Comparison of ENCODE assay signal across 16 mouse cellular contexts in the genomic region with DNA sequence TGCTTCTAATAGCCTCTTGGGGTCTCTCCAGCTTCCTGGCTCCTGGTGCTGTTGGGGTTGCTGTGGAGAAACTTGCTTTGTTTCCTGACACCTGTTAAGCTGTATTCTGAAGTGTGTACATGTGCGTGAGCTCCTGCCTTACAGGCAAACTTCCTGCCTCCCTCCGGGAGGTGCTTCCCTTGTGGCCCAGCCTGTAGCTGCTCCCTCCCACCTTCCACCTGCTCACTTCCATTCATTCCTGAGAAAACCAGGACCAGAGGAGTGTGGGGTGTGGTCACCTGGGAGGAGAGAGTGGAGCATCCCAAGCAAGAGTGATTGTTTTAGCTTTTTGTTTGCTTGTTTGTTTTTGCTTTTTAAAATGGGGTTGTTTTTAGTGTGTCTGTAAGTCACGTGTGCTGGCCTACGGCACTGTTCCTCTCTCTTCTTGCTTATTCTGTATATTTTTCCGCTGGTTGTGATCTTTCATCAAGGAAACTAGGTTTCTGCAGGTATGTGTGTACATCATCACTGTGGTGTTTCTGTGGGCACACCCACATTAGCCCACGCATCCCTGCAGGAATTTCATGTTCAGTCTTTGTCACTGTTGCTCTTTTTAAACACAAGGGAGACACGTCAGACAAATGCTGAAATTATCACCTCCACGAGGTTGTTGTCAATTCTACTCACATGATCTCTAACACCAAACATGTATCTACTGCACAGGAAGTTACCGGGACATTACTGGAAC. TPM values are rescaled to one million over a fixed set of nuclear protein-coding genes. Genes with fewer than 3 reads are reported as not detected.
DNase-seq lines count a peak whose midpoint lies in the region; ATAC-seq and TF ChIP-seq lines count a peak whose summit lies in the region.
"Had no signal": no experiment of that assay in that cellular context is flagged by ENCODE, and none has a peak within 500 bp of the region (broad histone marks: within the 10 kb centered on the region; RNA-seq: fewer than 3 reads in every experiment).

No protein-coding gene starts in this region.

- H3K36me3 ChIP-seq in forebrain, postnatal 0 days (ENCODE audit: insufficient read depth), result no peaks in the 10 kb centered on the region
- no peaks in the 10 kb centered on the region for H3K36me3 ChIP-seq in neural tube, embryonic 14.5 days (ENCODE audit: control insufficient read depth, insufficient read depth, low read length)
- H3K36me3 ChIP-seq: G1E; kidney, embryonic 15.5 days had no signal

- no peak for DNase-seq in frontal cortex, postnatal 36 days (ENCODE audit: low spot score in 2 of 2)
- DNase-seq in left cerebral cortex, postnatal 25 days (ENCODE audit: low spot score in 2 of 2), result peak; percentile 48 to 57
- DNase-seq in left cerebral cortex, adult 11 months (ENCODE audit: low spot score), result no peak
- DNase-seq in forebrain, postnatal 0 days, result no peak
- DNase-seq in gastrocnemius, postnatal 14 days, result no peak
- no peak for DNase-seq in liver
- DNase-seq: B cell, adult 2 months; cerebellum, adult 9-10 months; thymus, postnatal 25 days had no signal

- peak overlapping the region; percentile 52 for H3K4me2 ChIP-seq in forebrain, postnatal 0 days (ENCODE audit: low read depth)
- H3K4me2 ChIP-seq in neural tube, embryonic 14.5 days (ENCODE audit: low read depth, low read length), result peak overlapping the region; percentile 54

- H3K4me3 ChIP-seq in forebrain, postnatal 0 days (ENCODE audit: low read depth, low read length), result peak overlapping the region; percentile 58
- peak overlapping the region; percentile 50 for H3K4me3 ChIP-seq in neural tube, embryonic 14.5 days (ENCODE audit: low read depth, low read length)
- H3K4me3 ChIP-seq: kidney, embryonic 15.5 days had no signal

- H3K4me1 ChIP-seq in forebrain, postnatal 0 days (ENCODE audit: insufficient read depth), result peaks cover 4% of the 10 kb centered on the region; the same call in 1 of the 2 replicates
- 0 out of 2 replicates have a peak, but pooled peaks cover 9% of the 10 kb centered on the region for H3K4me1 ChIP-seq in neural tube, embryonic 14.5 days (ENCODE audit: control insufficient read depth, insufficient read depth, low read length)

- H3K27me3 ChIP-seq in forebrain, postnatal 0 days (ENCODE audit: insufficient read depth, low read length), result no peaks in the 10 kb centered on the region
- no peaks in the 10 kb centered on the region for H3K27me3 ChIP-seq in neural tube, embryonic 14.5 days (ENCODE audit: control insufficient read depth, insufficient read depth, low read length)

- ATAC-seq in frontal cortex, adult (ENCODE audit: low TSS enrichment), result peak; percentile 31; the same call in 1 of the 2 replicates
- no peak for ATAC-seq in forebrain, postnatal 0 days
- ATAC-seq in neural tube, embryonic 14.5 days (ENCODE audit: low read depth), result no peak
- ATAC-seq: activated CD4-positive, CD25-positive, alpha-beta regulatory T cell, adult 4 months; lung, postnatal 0 days had no signal

- 55% methylated on average over 9 of the region's 9 CpGs for WGBS in forebrain, postnatal 0 days
- 66% methylated on average over 9 of the region's 9 CpGs for WGBS in neural tube, embryonic 14.5 days

- intact Hi-C loops in left cerebral cortex, postnatal 25 days (cut with DNase I), result loop anchor here (5.0 to 10.0 kb wide), 3 partner anchors 261 to 856 kb away; no protein-coding TSS in a partner anchor
- intact Hi-C loops in gastrocnemius, postnatal 14 days (cut with DNase I; ENCODE audit: low total_unique reads), result no loop called here

- H3K9me3 ChIP-seq in forebrain, postnatal 0 days (ENCODE audit: low read length), result no peaks in the 10 kb centered on the region
- no peaks in the 10 kb centered on the region for H3K9me3 ChIP-seq in neural tube, embryonic 14.5 days (ENCODE audit: control insufficient read depth, low read length)
- H3K9me3 ChIP-seq: kidney, embryonic 15.5 days had no signal

- no peak for TF ChIP-seq CTCF in forebrain, postnatal 0 days (IDR thresholded peaks at IDR 0.05; ENCODE audit: low read depth)

- H3K9ac ChIP-seq in forebrain, postnatal 0 days, result peak overlapping the region; percentile 72
- H3K9ac ChIP-seq in neural tube, embryonic 14.5 days (replicated peaks; ENCODE audit: low read depth, low read length), result peak overlapping the region; percentile 66; the same call in 1 of the 2 replicates
- H3K9ac ChIP-seq: kidney, embryonic 15.5 days had no signal

- peak overlapping the region; percentile 90; the same call in 1 of the 2 replicates for H3K27ac ChIP-seq in forebrain, postnatal 0 days (ENCODE audit: low read depth, low read length)
- H3K27ac ChIP-seq in neural tube, embryonic 14.5 days (ENCODE audit: low read depth, low read length), result no peak overlapping the region
- H3K27ac ChIP-seq: kidney, embryonic 15.5 days had no signal

RNA-seq across cellular contexts. Expression of a gene that starts 2.4 kb away (rescaled TPM):
- 100 to 1,000 TPM; 217 to 229 TPM for total RNA-seq in left cerebral cortex, postnatal 25 days (2021)
- total RNA-seq in forebrain, postnatal 0 days (2014; rRNA removed), result 103 and 121 TPM in 2 replicates
- 48.9 and 92.7 TPM in 2 replicates for polyA plus RNA-seq in forebrain, postnatal 0 days (2015; fragmentation: Nextera tagmentation; extraction: Ambion mirVana)
- polyA plus RNA-seq in neural tube, embryonic 14.5 days (2014; fragmentation: Nextera tagmentation; extraction: Ambion mirVana), result 59.1 and 60.6 TPM in 2 replicates
- total RNA-seq in gastrocnemius, postnatal 14 days (2021), result under 1 TPM; 0.09 to 0.35 TPM
- polyA plus RNA-seq: activated CD4-positive, CD25-positive, alpha-beta regulatory T cell, adult 4 months; G1E; liver, adult 2 months had no signal

Comparison
In these comparisons a context has a peak if more than half of its experiments do, and no peak if none do; other contexts are left out.
1. DNase-seq: peak in left cerebral cortex, postnatal 25 days (2 of 2); none in frontal cortex, postnatal 36 days (0 of 2), left cerebral cortex, adult 11 months (single experiment), forebrain, postnatal 0 days (single experiment), gastrocnemius, postnatal 14 days (single experiment) and liver (single experiment).
2. RNA of a gene that starts 2.4 kb away (total RNA-seq): 217 to 229 TPM in left cerebral cortex, postnatal 25 days and 103 to 121 TPM in forebrain, postnatal 0 days; 0.09 to 0.35 TPM in gastrocnemius, postnatal 14 days; every median in the first group is over 10 times any median in the second.